In genomic region chr8:111597310-111597709, GRCm38 (mm10) we compare ENCODE assay signal across 8 mouse cellular contexts. TPM values are rescaled to one million over a fixed set of nuclear protein-coding genes. Genes with fewer than 3 reads are reported as not detected.
DNase-seq lines count a peak whose midpoint lies in the region; ATAC-seq and TF ChIP-seq lines count a peak whose summit lies in the region.
"Had no signal": no experiment of that assay in that cellular context is flagged by ENCODE, and none has a peak within 500 bp of the region (broad histone marks: within the 10 kb centered on the region; RNA-seq: fewer than 3 reads in every experiment).

No protein-coding gene starts in this region.

- TF ChIP-seq POLR2A in thymus, adult 2 months (IDR thresholded peaks at IDR 0.05; ENCODE audit: control insufficient read depth, extremely low read depth, insufficient read depth, low read length, poor library complexity), result no peak

- no peaks in the 10 kb centered on the region for H3K36me3 ChIP-seq in thymus, adult 2 months (ENCODE audit: control insufficient read depth, insufficient read depth, low read length)
- no peaks in the 10 kb centered on the region for H3K36me3 ChIP-seq in heart, embryonic 11.5 days (ENCODE audit: control insufficient read depth, insufficient read depth, low read length)
- H3K36me3 ChIP-seq: liver, embryonic 15.5 days had no signal

- H3K27ac ChIP-seq in thymus, adult 2 months (ENCODE audit: control insufficient read depth, insufficient read depth, low read length), result peak overlapping the region; percentile 95; the same call in 1 of the 2 replicates
- peak overlapping the region; percentile 84 for H3K27ac ChIP-seq in heart, embryonic 11.5 days (ENCODE audit: low read depth, low read length)

- intact Hi-C loops in left cerebral cortex, postnatal 4 days (cut with DNase I), result no loop called here

- WGBS in thymus, adult 2 months, result 54% methylated on average over 1 of the region's 1 CpGs
- 38% methylated on average over 1 of the region's 1 CpGs for WGBS in heart, embryonic 11.5 days (ENCODE audit: insufficient replicate concordance)
- WGBS in large intestine, adult 2 months, result 9% methylated on average over 1 of the region's 1 CpGs

- no peaks in the 10 kb centered on the region for H3K27me3 ChIP-seq in thymus, adult 2 months (ENCODE audit: control insufficient read depth, insufficient read depth, low read length)
- no peaks in the 10 kb centered on the region for H3K27me3 ChIP-seq in heart, embryonic 11.5 days (ENCODE audit: control insufficient read depth, insufficient read depth, low read length)
- H3K27me3 ChIP-seq: liver, embryonic 15.5 days had no signal

- peaks cover 49% of the 10 kb centered on the region for H3K4me1 ChIP-seq in thymus, adult 2 months (replicated peaks; ENCODE audit: control insufficient read depth, insufficient read depth, low read length)
- peaks cover 61% of the 10 kb centered on the region for H3K4me1 ChIP-seq in heart, embryonic 11.5 days (ENCODE audit: control insufficient read depth, insufficient read depth, low read length)

- no peak for DNase-seq in thymus, adult 2 months
- DNase-seq in thymus, postnatal 36 days, result no peak
- peak; percentile 36 for DNase-seq in large intestine, adult 2 months (ENCODE audit: low read depth, low spot score)
- no peak for DNase-seq in left cerebral cortex, postnatal 4 days
- DNase-seq in thymus, postnatal 0 days (ENCODE audit: low spot score), result no peak
- no peak for DNase-seq in layer of hippocampus, postnatal 14 days (ENCODE audit: low spot score in 2 of 2)

- ATAC-seq in heart, embryonic 11.5 days (replicated peaks; ENCODE audit: insufficient number of reproducible peaks, low FRiP score, low TSS enrichment), result no peak; the same call in 1 of the 2 replicates

- peak overlapping the region; percentile 3; the same call in 1 of the 2 replicates for H3K4me2 ChIP-seq in heart, embryonic 11.5 days

- TF ChIP-seq CTCF in thymus, adult 2 months (IDR thresholded peaks at IDR 0.05; ENCODE audit: borderline replicate concordance, control insufficient read depth, extremely low read depth, insufficient read depth, low read length, poor library complexity), result no peak

- H3K9ac ChIP-seq in heart, embryonic 11.5 days (ENCODE audit: low read depth, low read length), result no peak overlapping the region
- H3K9ac ChIP-seq: liver, embryonic 15.5 days had no signal

- H3K4me3 ChIP-seq in thymus, adult 2 months (ENCODE audit: control insufficient read depth, insufficient read depth, low read length), result no peak overlapping the region
- no peak overlapping the region for H3K4me3 ChIP-seq in heart, embryonic 11.5 days (ENCODE audit: low read depth, low read length)
- H3K4me3 ChIP-seq: liver, embryonic 15.5 days had no signal

- no peaks in the 10 kb centered on the region for H3K9me3 ChIP-seq in heart, embryonic 11.5 days (replicated peaks; ENCODE audit: control insufficient read depth, low read length)
- H3K9me3 ChIP-seq: liver, embryonic 15.5 days had no signal

RNA-seq across cellular contexts. Expression of gene Ldhd, which starts 32.9 kb away (rescaled TPM):
- 10.4 and 10.7 TPM in 2 replicates for polyA plus RNA-seq in thymus, adult 2 months (2012; rRNA removed)
- polyA plus RNA-seq in heart, embryonic 11.5 days (2014; fragmentation: Nextera tagmentation; extraction: Ambion mirVana), result 0.39 and 0.52 TPM in 2 replicates
- polyA plus RNA-seq in large intestine, adult 2 months (2012; rRNA removed), result 2.9 and 3.8 TPM in 2 replicates
- 1 to 10 TPM in 1 of 2 experiments, under 1 TPM in 1; 0.54 to 1.1 TPM for total RNA-seq in left cerebral cortex, postnatal 4 days (2021)
- polyA plus RNA-seq in thymus, postnatal 0 days (2015; fragmentation: Nextera tagmentation; extraction: Ambion mirVana), result 3.8 and 3.9 TPM in 2 replicates
- 1 to 10 TPM; 4.6 to 6.2 TPM for total RNA-seq in layer of hippocampus, postnatal 14 days (2021)

RNA-seq across cellular contexts. Expression of gene Zfp1, which starts 45.9 kb away (rescaled TPM):
- 10.3 and 11.1 TPM in 2 replicates for polyA plus RNA-seq in thymus, adult 2 months (2012; rRNA removed)
- 16.5 and 18.5 TPM in 2 replicates for polyA plus RNA-seq in heart, embryonic 11.5 days (2014; fragmentation: Nextera tagmentation; extraction: Ambion mirVana)
- polyA plus RNA-seq in large intestine, adult 2 months (2012; rRNA removed), result 4.0 and 4.1 TPM in 2 replicates
- total RNA-seq in left cerebral cortex, postnatal 4 days (2021), result 10 to 100 TPM; 23.0 to 25.0 TPM
- polyA plus RNA-seq in thymus, postnatal 0 days (2015; fragmentation: Nextera tagmentation; extraction: Ambion mirVana), result 23.6 and 29.7 TPM in 2 replicates
- total RNA-seq in layer of hippocampus, postnatal 14 days (2021), result 10 to 100 TPM; 21.2 to 22.7 TPM
